Mouse (Mus musculus): Measurements from ENCODE around the gene Slc35f6.

GRCm38 (mm10) chr5:30649558-30649957 lies 1.8 kb downstream of the Slc35f6 start:
- TF ChIP-seq POLR2A (IDR thresholded peaks at IDR 0.05; ENCODE audit: low read depth, low read length) (no peak), CTCF (IDR thresholded peaks at IDR 0.05; ENCODE audit: borderline replicate concordance, insufficient read depth, low read length) (no peak)

All from embryonic fibroblast, embryonic 13.5 days (primary cell).